Mouse (Mus musculus) hindbrain, embryonic 11.5 days (tissue): ENCODE measurements at regions not wholly inside any gene's neighbourhood (a gene's known extent, or its start where the extent isn't known, plus 50 kb on each side); places are given as distances from the start of the nearest gene placed in this dataset.
A peak's percentile ranks its signal among the peaks of the same experiment; 100 is the strongest.

Experiments used
- ATAC-seq: fragments of 200-750 bp; cut with Nextera tagmentation; 2 replicates; pipeline ENCODE4 v1.8.0; 2017; ENCODE audit warnings: mild to moderate bottlenecking, moderate TSS enrichment, moderate library complexity; ENCODE audit not compliant: low FRiP score
- DNase-seq: peaks from one replicate; pipeline ENCODE4 v3.0.0-alpha.2; 2015; ENCODE audit warnings: low spot score
- H3K27ac ChIP-seq: fragments of 300-500 bp; sonication (generic); 2 replicates; pipeline ENCODE4 v1.5.1; 2014; ENCODE audit warnings: mild to moderate bottlenecking, low read depth, low read length
- H3K27me3 ChIP-seq: fragments of 300-500 bp; sonication (generic); 2 replicates; pipeline ENCODE4 v1.6.1; 2014; ENCODE audit warnings: mild to moderate bottlenecking, low read length, moderate library complexity, mixed read lengths; ENCODE audit not compliant: control insufficient read depth, insufficient read depth
- H3K36me3 ChIP-seq: fragments of 300-500 bp; sonication (generic); 2 replicates; pipeline ENCODE4 v1.6.1; 2014; ENCODE audit warnings: mild to moderate bottlenecking, low read length, moderate library complexity, mixed read lengths; ENCODE audit not compliant: control insufficient read depth, insufficient read depth
- H3K4me1 ChIP-seq: fragments of 300-500 bp; sonication (generic); replicated peaks from 2 replicates; pipeline ENCODE4 v1.6.1; 2014; ENCODE audit warnings: low read length, mixed read lengths; ENCODE audit not compliant: control insufficient read depth, insufficient read depth
- H3K4me2 ChIP-seq: fragments of 300-500 bp; sonication (generic); replicated peaks from 2 replicates; pipeline ENCODE4 v1.6.1; 2014; ENCODE audit warnings: mild to moderate bottlenecking, low read depth, low read length
- H3K4me3 ChIP-seq: fragments of 300-500 bp; sonication (generic); 2 replicates; pipeline ENCODE4 v1.5.1; 2014; ENCODE audit warnings: low read depth, low read length
- H3K9ac ChIP-seq: fragments of 300-500 bp; sonication (generic); 2 replicates; pipeline ENCODE4 v1.6.1; 2014; ENCODE audit warnings: low read depth, low read length
- H3K9me3 ChIP-seq: fragments of 300-500 bp; sonication (generic); 2 replicates; pipeline ENCODE4 v1.6.1; 2016; ENCODE audit warnings: low read length; ENCODE audit not compliant: control insufficient read depth
- WGBS: fragments of 180-500 bp; shearing (Covaris S2); extraction: QIAGEN DNeasy Blood & Tissue Kit; methylation state at CpG from one replicate; pipeline ENCODE4 v1.1.7; 2014; 5-methylcytosine and 5-hydroxymethylcytosine counted together

DNA sequence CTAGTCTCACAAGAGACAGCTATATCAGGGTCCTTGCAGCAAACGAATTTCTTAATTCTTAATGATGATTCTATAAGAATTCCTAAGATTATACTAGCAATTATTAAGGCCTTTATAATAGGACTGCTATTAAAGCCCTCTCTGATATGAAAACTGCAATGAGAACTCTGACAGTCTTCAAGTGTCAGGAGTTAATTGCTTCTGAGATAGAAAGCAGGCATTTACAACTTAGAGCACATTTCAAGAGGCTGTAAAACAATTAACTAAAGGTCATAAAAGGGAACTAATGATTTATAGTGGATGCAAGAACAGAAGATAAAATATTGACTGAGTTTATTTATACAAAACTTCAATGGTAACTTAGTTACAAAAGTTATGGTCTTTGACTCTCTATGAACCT lies 84.9 kb upstream of the Phlpp1 start:
- WGBS = 55% methylated on average over 1 of the region's 1 CpGs
- no peaks in the 10 kb centered on the region for H3K4me1 ChIP-seq
- no peaks in the 10 kb centered on the region for H3K9me3 ChIP-seq
- no peak overlapping the region for H3K4me2 ChIP-seq
- ATAC-seq = no peak
- no peak overlapping the region for H3K4me3 ChIP-seq
- no peak overlapping the region for H3K9ac ChIP-seq
- no peaks in the 10 kb centered on the region for H3K27me3 ChIP-seq
- H3K36me3 ChIP-seq = no peaks in the 10 kb centered on the region
- H3K27ac ChIP-seq = no peak overlapping the region
- no peak for DNase-seq

GRCm38 (mm10) chr1:106092909-106093557 lies 78.5 kb upstream of the Phlpp1 start:
- no peak for DNase-seq

GRCm38 (mm10) chr1:106093813-106094212 lies 77.7 kb upstream of the Phlpp1 start:
- DNase-seq (no peak), ATAC-seq (no peak)
- Histone ChIP-seq H3K27ac (no peak overlapping the region), H3K4me1 (0 out of 2 replicates have a peak, but pooled peaks cover 2% of the 10 kb centered on the region), H3K9ac (no peak overlapping the region), H3K4me3 (no peak overlapping the region), H3K36me3 (no peaks in the 10 kb centered on the region), H3K27me3 (no peaks in the 10 kb centered on the region), H3K4me2 (no peak overlapping the region), H3K9me3 (no peaks in the 10 kb centered on the region)
- 86% methylated on average over 4 of the region's 4 CpGs for WGBS

More at GRCm38 (mm10) chr1:106092909-106093557, 78.5 kb upstream of the Phlpp1 start:
- no peak for ATAC-seq
- Histone ChIP-seq H3K4me3 (no peak overlapping the region), H3K36me3 (no peaks in the 10 kb centered on the region), H3K27ac (no peak overlapping the region), H3K27me3 (no peaks in the 10 kb centered on the region), H3K9me3 (no peaks in the 10 kb centered on the region), H3K4me1 (0 out of 2 replicates have a peak, but pooled peaks cover 2% of the 10 kb centered on the region), H3K9ac (no peak overlapping the region), H3K4me2 (no peak overlapping the region)
- WGBS = 84% methylated on average over 3 of the region's 3 CpGs

GRCm38 (mm10) chr1:106096324-106096723 lies 75.2 kb upstream of the Phlpp1 start:
- DNase-seq (peak; percentile 26), ATAC-seq (peak; percentile 47; the same call in 1 of the 2 replicates)
- 45% methylated on average over 4 of the region's 4 CpGs for WGBS
- H3K27me3 ChIP-seq = no peaks in the 10 kb centered on the region
- 0 out of 2 replicates have a peak, but pooled peaks cover 2% of the 10 kb centered on the region for H3K4me1 ChIP-seq
- no peak overlapping the region for H3K4me2 ChIP-seq
- H3K9ac ChIP-seq = no peak overlapping the region
- no peaks in the 10 kb centered on the region for H3K9me3 ChIP-seq
- H3K36me3 ChIP-seq = no peaks in the 10 kb centered on the region
- no peak overlapping the region for H3K27ac ChIP-seq
- H3K4me3 ChIP-seq = no peak overlapping the region

GRCm38 (mm10) chr1:106097177-106097576 lies 74.4 kb upstream of the Phlpp1 start:
- ATAC-seq (no peak), DNase-seq (no peak)
- H3K27me3 ChIP-seq = no peaks in the 10 kb centered on the region
- H3K9ac ChIP-seq = no peak overlapping the region
- H3K27ac ChIP-seq = no peak overlapping the region
- H3K36me3 ChIP-seq = no peaks in the 10 kb centered on the region
- no peak overlapping the region for H3K4me3 ChIP-seq
- H3K4me2 ChIP-seq = no peak overlapping the region
- 0 out of 2 replicates have a peak, but pooled peaks cover 2% of the 10 kb centered on the region for H3K4me1 ChIP-seq
- 92% methylated on average over 4 of the region's 4 CpGs for WGBS
- no peaks in the 10 kb centered on the region for H3K9me3 ChIP-seq

GRCm38 (mm10) chr1:106100611-106101010 lies 70.9 kb upstream of the Phlpp1 start:
- Histone ChIP-seq H3K27me3 (no peaks in the 10 kb centered on the region), H3K27ac (no peak overlapping the region), H3K36me3 (no peaks in the 10 kb centered on the region), H3K4me3 (no peak overlapping the region), H3K9ac (no peak overlapping the region), H3K9me3 (no peaks in the 10 kb centered on the region), H3K4me2 (no peak overlapping the region), H3K4me1 (0 out of 2 replicates have a peak, but pooled peaks cover 2% of the 10 kb centered on the region)
- no peak for ATAC-seq
- no peak for DNase-seq
- 92% methylated on average over 3 of the region's 3 CpGs for WGBS

DNA sequence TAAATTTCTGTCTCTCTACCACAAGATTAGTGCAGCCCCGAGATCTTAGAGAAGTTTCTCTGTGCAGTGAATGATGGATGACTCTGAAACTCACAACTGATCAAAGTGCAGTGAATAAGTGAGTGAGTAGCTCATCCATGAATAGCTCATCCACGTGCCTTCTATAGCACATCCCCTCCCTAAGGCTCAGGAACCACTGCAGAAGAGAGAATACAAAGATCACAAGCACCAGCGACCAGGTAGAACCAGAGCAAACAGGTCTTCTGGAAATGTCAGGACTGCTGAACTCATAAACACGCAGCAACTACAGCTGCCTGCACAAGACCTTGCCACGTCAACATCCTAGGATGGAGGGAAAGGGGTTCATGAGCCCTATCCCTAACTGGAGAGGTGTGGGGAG lies 69.0 kb upstream of the Phlpp1 start:
- WGBS = 79% methylated on average over 5 of the region's 5 CpGs
- DNase-seq = no peak
- ATAC-seq = no peak

DNA sequence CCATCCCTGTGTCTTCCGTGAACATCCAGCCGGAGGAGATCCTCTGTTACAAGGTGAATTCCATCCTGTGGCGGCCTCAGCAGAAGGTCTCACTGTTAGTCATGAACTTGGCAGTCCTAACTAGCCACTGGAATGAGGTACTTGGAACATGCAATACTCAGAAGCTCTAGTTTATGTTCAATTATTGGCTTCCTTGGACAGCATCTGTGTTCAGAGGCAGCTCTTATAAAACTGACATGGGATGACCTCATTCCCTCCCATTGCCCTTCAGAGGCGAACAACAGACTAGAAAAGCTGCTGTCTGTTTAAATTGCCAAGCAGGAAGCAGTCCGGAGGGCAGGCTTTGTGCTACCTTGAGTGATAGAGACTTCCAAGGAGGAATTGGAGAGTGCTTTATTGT lies 62.5 kb upstream of the Phlpp1 start:
- Histone ChIP-seq H3K4me1 (no peaks in the 10 kb centered on the region), H3K9ac (no peak overlapping the region), H3K4me2 (no peak overlapping the region), H3K27ac (no peak overlapping the region), H3K9me3 (no peaks in the 10 kb centered on the region), H3K27me3 (no peaks in the 10 kb centered on the region), H3K4me3 (no peak overlapping the region), H3K36me3 (no peaks in the 10 kb centered on the region)
- DNase-seq (no peak), ATAC-seq (no peak)
- 76% methylated on average over 5 of the region's 5 CpGs for WGBS

More for the DNA sequence above, 69.0 kb upstream of the Phlpp1 start:
- H3K4me3 ChIP-seq = no peak overlapping the region
- H3K27ac ChIP-seq = no peak overlapping the region
- no peak overlapping the region for H3K4me2 ChIP-seq
- no peaks in the 10 kb centered on the region for H3K4me1 ChIP-seq
- no peaks in the 10 kb centered on the region for H3K27me3 ChIP-seq
- no peaks in the 10 kb centered on the region for H3K9me3 ChIP-seq
- no peaks in the 10 kb centered on the region for H3K36me3 ChIP-seq
- no peak overlapping the region for H3K9ac ChIP-seq
